8 mouse cellular contexts compared by ENCODE assay signal in genomic region chr5:146220501-146220878, GRCm38 (mm10). TPM values are rescaled to one million over a fixed set of nuclear protein-coding genes. Genes with fewer than 3 reads are reported as not detected.
DNase-seq lines count a peak whose midpoint lies in the region; ATAC-seq and TF ChIP-seq lines count a peak whose summit lies in the region.

No protein-coding gene starts in this region.

- no peaks in the 10 kb centered on the region for H3K9me3 ChIP-seq in kidney, postnatal 0 days (replicated peaks; ENCODE audit: low read length)
- H3K9me3 ChIP-seq in embryonic facial prominence, embryonic 11.5 days (replicated peaks; ENCODE audit: control insufficient read depth, low read length), result no peaks in the 10 kb centered on the region
- H3K9me3 ChIP-seq in intestine, embryonic 15.5 days, result no peaks in the 10 kb centered on the region

- H3K9ac ChIP-seq in kidney, postnatal 0 days (ENCODE audit: low read depth, low read length), result peak overlapping the region; percentile 2
- H3K9ac ChIP-seq in embryonic facial prominence, embryonic 11.5 days (replicated peaks; ENCODE audit: low read length), result peak overlapping the region; percentile 19; the same call in 1 of the 2 replicates
- H3K9ac ChIP-seq in intestine, embryonic 15.5 days, result peak overlapping the region; percentile 54

- H3K4me1 ChIP-seq in kidney, postnatal 0 days (replicated peaks; ENCODE audit: insufficient read depth, low read length), result no peaks in the 10 kb centered on the region
- H3K4me1 ChIP-seq in embryonic facial prominence, embryonic 11.5 days (ENCODE audit: control insufficient read depth, insufficient read depth, low read length), result no peaks in the 10 kb centered on the region
- peaks cover 4% of the 10 kb centered on the region for H3K4me1 ChIP-seq in intestine, embryonic 15.5 days (replicated peaks)

- H3K36me3 ChIP-seq in kidney, postnatal 0 days (ENCODE audit: insufficient read depth, low read length), result peaks cover 22% of the 10 kb centered on the region
- H3K36me3 ChIP-seq in embryonic facial prominence, embryonic 11.5 days (replicated peaks; ENCODE audit: control insufficient read depth, insufficient read depth, low read depth, low read length), result no peaks in the 10 kb centered on the region; the same call in 1 of the 2 replicates
- H3K36me3 ChIP-seq in intestine, embryonic 15.5 days, result peaks cover 12% of the 10 kb centered on the region

- peak overlapping the region; percentile 63 for H3K4me2 ChIP-seq in kidney, postnatal 0 days (ENCODE audit: low read length)
- H3K4me2 ChIP-seq in embryonic facial prominence, embryonic 11.5 days (ENCODE audit: low read depth, low read length), result peak overlapping the region; percentile 52
- peak overlapping the region; percentile 64 for H3K4me2 ChIP-seq in intestine, embryonic 15.5 days (replicated peaks)

- peak; percentile 56 for ATAC-seq in kidney, postnatal 0 days (replicated peaks; ENCODE audit: low FRiP score, low read depth)
- peak; percentile 77 for ATAC-seq in embryonic facial prominence, embryonic 11.5 days (replicated peaks; ENCODE audit: insufficient number of reproducible peaks, low FRiP score, low TSS enrichment, low read depth)
- ATAC-seq in intestine, embryonic 15.5 days, result peak; percentile 72
- ATAC-seq in monocyte, adult 5-6 weeks (replicated peaks; ENCODE audit: insufficient number of reproducible peaks, low FRiP score, low TSS enrichment, poor library complexity, severe bottlenecking), result peak; percentile 24; the same call in 1 of the 2 replicates

- 5% methylated on average over 13 of the region's 13 CpGs for WGBS in kidney, postnatal 0 days
- 9% methylated on average over 13 of the region's 13 CpGs for WGBS in embryonic facial prominence, embryonic 11.5 days
- WGBS in intestine, embryonic 15.5 days, result 8% methylated on average over 13 of the region's 13 CpGs

- H3K4me3 ChIP-seq in kidney, postnatal 0 days (replicated peaks; ENCODE audit: low read depth, low read length), result peak overlapping the region; percentile 68
- H3K4me3 ChIP-seq in embryonic facial prominence, embryonic 11.5 days (ENCODE audit: low read depth, low read length), result peak overlapping the region; percentile 74
- H3K4me3 ChIP-seq in intestine, embryonic 15.5 days (replicated peaks), result peak overlapping the region; percentile 82

- TF ChIP-seq CTCF in kidney, postnatal 0 days (IDR thresholded peaks at IDR 0.05; ENCODE audit: low read depth), result no peak

- peak overlapping the region; percentile 99 for H3K27ac ChIP-seq in kidney, postnatal 0 days
- no peak overlapping the region for H3K27ac ChIP-seq in embryonic facial prominence, embryonic 11.5 days (replicated peaks; ENCODE audit: low read depth, low read length)
- H3K27ac ChIP-seq in intestine, embryonic 15.5 days, result peak overlapping the region; percentile 100; the same call in 1 of the 2 replicates

- no peaks in the 10 kb centered on the region for H3K27me3 ChIP-seq in kidney, postnatal 0 days (ENCODE audit: insufficient read depth, low read length)
- H3K27me3 ChIP-seq in embryonic facial prominence, embryonic 11.5 days (ENCODE audit: control insufficient read depth, insufficient read depth, low read length), result no peaks in the 10 kb centered on the region
- no peaks in the 10 kb centered on the region for H3K27me3 ChIP-seq in intestine, embryonic 15.5 days (replicated peaks)

- DNase-seq in kidney, postnatal 0 days (ENCODE audit: low spot score), result no peak
- no peak for DNase-seq in kidney, postnatal 36 days
- DNase-seq in embryonic facial prominence, embryonic 11.5 days (ENCODE audit: low spot score), result no peak
- no peak for DNase-seq in cerebellum, adult 18-20 months
- DNase-seq in thymus, adult 18-20 months, result no peak
- DNase-seq in ovary, postnatal 14 days (ENCODE audit: low spot score), result no peak

RNA-seq across cellular contexts. Expression of gene Rnf6, which starts 0.9 kb away (rescaled TPM):
- polyA plus RNA-seq in kidney, postnatal 0 days (2015; fragmentation: Nextera tagmentation; extraction: Ambion mirVana), result 54.6 and 63.2 TPM in 2 replicates
- 23.7 and 29.2 TPM in 2 replicates for polyA plus RNA-seq in embryonic facial prominence, embryonic 11.5 days (2014; fragmentation: Nextera tagmentation; extraction: Ambion mirVana)
- 47.2 and 48.3 TPM in 2 replicates for polyA plus RNA-seq in intestine, embryonic 15.5 days (2015; fragmentation: Nextera tagmentation; extraction: Ambion mirVana)
- 76.5 to 106 TPM (median 87.9 TPM) in 3 replicates for total RNA-seq in monocyte, adult 5-6 weeks (2017)

RNA-seq across cellular contexts. Expression of gene Cdk8, which starts 10.5 kb away (rescaled TPM):
- 18.1 and 18.6 TPM in 2 replicates for polyA plus RNA-seq in kidney, postnatal 0 days (2015; fragmentation: Nextera tagmentation; extraction: Ambion mirVana)
- polyA plus RNA-seq in embryonic facial prominence, embryonic 11.5 days (2014; fragmentation: Nextera tagmentation; extraction: Ambion mirVana), result 33.8 and 39.0 TPM in 2 replicates
- polyA plus RNA-seq in intestine, embryonic 15.5 days (2015; fragmentation: Nextera tagmentation; extraction: Ambion mirVana), result 19.6 and 20.3 TPM in 2 replicates
- 22.9 to 39.3 TPM (median 26.6 TPM) in 3 replicates for total RNA-seq in monocyte, adult 5-6 weeks (2017)

RNA-seq across cellular contexts. Expression of gene 1700001J03Rik, which starts 35.4 kb away (rescaled TPM):
- polyA plus RNA-seq in kidney, postnatal 0 days (2015; fragmentation: Nextera tagmentation; extraction: Ambion mirVana), result 0.26 and 0.32 TPM in 2 replicates
- polyA plus RNA-seq in embryonic facial prominence, embryonic 11.5 days (2014; fragmentation: Nextera tagmentation; extraction: Ambion mirVana), result not detected in 2 replicates
- polyA plus RNA-seq in intestine, embryonic 15.5 days (2015; fragmentation: Nextera tagmentation; extraction: Ambion mirVana), result not detected in 2 replicates
- not detected in 3 replicates for total RNA-seq in monocyte, adult 5-6 weeks (2017)

RNA-seq across cellular contexts. Expression of gene Gm6309, which starts 50.0 kb away (rescaled TPM):
- polyA plus RNA-seq in kidney, postnatal 0 days (2015; fragmentation: Nextera tagmentation; extraction: Ambion mirVana), result not detected in 2 replicates
- polyA plus RNA-seq in embryonic facial prominence, embryonic 11.5 days (2014; fragmentation: Nextera tagmentation; extraction: Ambion mirVana), result not detected in 2 replicates
- polyA plus RNA-seq in intestine, embryonic 15.5 days (2015; fragmentation: Nextera tagmentation; extraction: Ambion mirVana), result not detected in 2 replicates
- not detected in 3 replicates for total RNA-seq in monocyte, adult 5-6 weeks (2017)

Comparison
In these comparisons a context has a peak if more than half of its experiments do, and no peak if none do; other contexts are left out.
1. ATAC-seq: peak in every context shown above with its lines; median percentile 77 in embryonic facial prominence, embryonic 11.5 days; 72 in intestine, embryonic 15.5 days; 56 in kidney, postnatal 0 days; 24 in monocyte, adult 5-6 weeks.
2. H3K9ac ChIP-seq: peak in every context shown above with its lines; median percentile 54 in intestine, embryonic 15.5 days; 19 in embryonic facial prominence, embryonic 11.5 days; 2 in kidney, postnatal 0 days.